Mouse (Mus musculus) forebrain, embryonic 14.5 days (tissue): ENCODE measurements around the gene Cysrt1. TPM values are rescaled to one million over a fixed set of nuclear protein-coding genes. Genes with fewer than 3 reads are reported as not detected.

Experiments used
- ATAC-seq: fragments of 200-750 bp; cut with Nextera tagmentation; 2 replicates; pipeline ENCODE4 v1.8.0; 2017; ENCODE audit warnings: mild to moderate bottlenecking, moderate library complexity
- DNase-seq: peaks from one replicate; pipeline ENCODE4 v3.0.0-alpha.2; 2015; ENCODE audit warnings: low spot score
- H3K27ac ChIP-seq: fragments of 300-500 bp; sonication (generic); 2 replicates; pipeline ENCODE4 v1.5.1; 2014; ENCODE audit warnings: low read depth, mild to moderate bottlenecking, control low read depth, low read length, moderate library complexity
- H3K27me3 ChIP-seq: fragments of 300-500 bp; sonication (generic); replicated peaks from 2 replicates; pipeline ENCODE4 v1.6.1; 2014; ENCODE audit warnings: low read length, control low read depth, mixed read lengths; ENCODE audit not compliant: control insufficient read depth, insufficient read depth
- H3K36me3 ChIP-seq: fragments of 300-500 bp; sonication (generic); 2 replicates; pipeline ENCODE4 v1.6.1; 2014; ENCODE audit warnings: low read length, control low read depth; ENCODE audit not compliant: control insufficient read depth, insufficient read depth
- H3K4me1 ChIP-seq: fragments of 300-500 bp; sonication (generic); 2 replicates; pipeline ENCODE4 v1.6.1; 2014; ENCODE audit warnings: antibody characterized with exemption, low read length, control low read depth; ENCODE audit not compliant: control insufficient read depth, insufficient read depth
- H3K4me2 ChIP-seq: fragments of 300-500 bp; sonication (generic); 2 replicates; pipeline ENCODE4 v1.6.1; 2014; ENCODE audit warnings: mild to moderate bottlenecking, control low read depth, low read length
- H3K4me3 ChIP-seq: fragments of 300-500 bp; sonication (generic); 2 replicates; pipeline ENCODE4 v1.5.1; 2014; ENCODE audit warnings: low read depth, low read length, control low read depth
- H3K9ac ChIP-seq: fragments of 300-500 bp; sonication (generic); 2 replicates; pipeline ENCODE4 v1.6.1; 2014; ENCODE audit warnings: mild to moderate bottlenecking, low read length, control low read depth, moderate library complexity
- H3K9me3 ChIP-seq: fragments of 300-500 bp; sonication (generic); replicated peaks from 2 replicates; pipeline ENCODE4 v1.6.1; 2016; ENCODE audit warnings: low read length, control low read depth, mixed read lengths; ENCODE audit not compliant: control insufficient read depth
- WGBS: fragments of 180-500 bp; shearing (Covaris S2); extraction: QIAGEN DNeasy Blood & Tissue Kit; methylation state at CpG from one replicate; pipeline ENCODE4 v1.1.7; 2014; 5-methylcytosine and 5-hydroxymethylcytosine counted together
- polyA plus RNA-seq: library from polyadenylated mRNA; unstranded; fragments of >200 nt; fragmentation: Nextera tagmentation; extraction: Ambion mirVana; gene quantifications from 2 replicates; pipeline ENCODE4 v1.2.1, GENCODE M21; 2014

Gene Cysrt1
- polyA plus RNA-seq, 1 experiment from 2014 or later = not detected

DNA sequence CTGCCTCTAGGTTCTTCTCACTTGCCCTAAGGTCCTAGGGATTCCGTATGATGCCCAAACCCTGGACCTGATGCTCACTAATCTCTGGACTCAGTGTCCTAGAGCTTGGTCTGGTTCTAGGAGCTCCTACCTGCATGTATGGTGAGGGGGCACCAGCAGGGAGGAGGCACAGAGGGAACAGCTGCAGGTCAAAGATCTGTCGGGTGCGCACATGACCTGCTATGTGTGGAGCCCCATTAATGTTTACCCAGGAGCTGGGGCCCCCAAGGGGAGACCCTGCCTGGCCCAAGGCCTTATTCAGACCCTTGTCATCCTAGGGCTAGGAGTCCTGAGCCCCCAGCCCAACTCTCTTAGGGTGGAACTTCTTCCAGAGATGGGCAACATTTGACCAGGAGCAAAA, 8.2 kb downstream of the Cysrt1 start, which contains the start of gene Slc34a3:
TSS of gene Slc34a3 (minus strand) at position 315 of the 400 bp plus-strand sequence.
- Histone ChIP-seq H3K9me3 (no peaks in the 10 kb centered on the region), H3K27ac (no peak within 1 kb of the TSS), H3K27me3 (no peaks in the 10 kb centered on the region), H3K4me3 (no peak within 1 kb of the TSS), H3K36me3 (no peaks in the 10 kb centered on the region), H3K4me2 (no peak within 1 kb of the TSS), H3K4me1 (no peaks in the 10 kb centered on the region), H3K9ac (no peak within 1 kb of the TSS)
- ATAC-seq (no peak), DNase-seq (no peak)
- WGBS = 90% methylated on average over 3 of the region's 3 CpGs

- no peaks in the 10 kb centered on the region for H3K4me1 ChIP-seq
- 81% methylated on average over 4 of the region's 4 CpGs for WGBS
- H3K4me3 ChIP-seq = no peak overlapping the region
- no peaks in the 10 kb centered on the region for H3K9me3 ChIP-seq
- no peaks in the 10 kb centered on the region for H3K36me3 ChIP-seq
- DNase-seq = no peak
- no peak for ATAC-seq
- no peaks in the 10 kb centered on the region for H3K27me3 ChIP-seq
- H3K9ac ChIP-seq = no peak overlapping the region
- H3K4me2 ChIP-seq = no peak overlapping the region
- no peak overlapping the region for H3K27ac ChIP-seq
Measured at GRCm38 (mm10) chr2:25233421-25233820, 8.8 kb downstream of the Cysrt1 start.

GRCm38 (mm10) chr2:25231038-25231437, 11.2 kb downstream of the Cysrt1 start:
- WGBS = 49% methylated on average over 12 of the region's 12 CpGs
- H3K27me3 ChIP-seq = no peaks in the 10 kb centered on the region
- H3K4me1 ChIP-seq = no peaks in the 10 kb centered on the region
- DNase-seq = no peak
- no peak overlapping the region for H3K9ac ChIP-seq
- H3K36me3 ChIP-seq = no peaks in the 10 kb centered on the region
- H3K4me2 ChIP-seq = no peak overlapping the region
- H3K27ac ChIP-seq = no peak overlapping the region
- no peak for ATAC-seq
- H3K4me3 ChIP-seq = no peak overlapping the region
- no peaks in the 10 kb centered on the region for H3K9me3 ChIP-seq

DNA sequence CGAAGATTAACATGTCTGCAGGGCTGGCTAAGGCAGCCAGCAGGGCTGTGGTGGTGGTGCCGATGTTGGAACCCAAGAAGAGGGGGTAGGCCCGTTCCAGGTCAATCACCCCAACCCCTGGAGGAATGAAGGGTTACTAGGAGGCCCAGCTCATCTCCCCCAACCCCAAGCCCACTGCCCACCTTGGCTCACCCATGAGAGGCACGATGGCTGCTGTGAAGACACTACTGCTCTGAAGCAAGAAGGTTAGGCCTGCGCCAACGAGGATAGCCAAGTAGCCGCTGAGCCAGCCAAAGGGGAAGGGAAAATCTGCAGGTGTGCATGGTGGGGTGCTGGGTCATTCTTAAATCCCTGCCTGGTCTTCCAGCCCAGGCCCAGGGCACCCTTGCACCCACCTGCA, 11.7 kb downstream of the Cysrt1 start:
- ATAC-seq = no peak
- Histone ChIP-seq H3K9me3 (no peaks in the 10 kb centered on the region), H3K4me1 (peaks cover 2% of the 10 kb centered on the region; the same call in 1 of the 2 replicates), H3K4me3 (no peak overlapping the region), H3K27ac (no peak overlapping the region), H3K9ac (no peak overlapping the region), H3K27me3 (no peaks in the 10 kb centered on the region), H3K36me3 (no peaks in the 10 kb centered on the region), H3K4me2 (no peak overlapping the region)
- 89% methylated on average over 7 of the region's 7 CpGs for WGBS
- no peak for DNase-seq

- no peak for ATAC-seq
Measured at GRCm38 (mm10) chr2:25229582-25229981, 12.7 kb downstream of the Cysrt1 start.

DNA sequence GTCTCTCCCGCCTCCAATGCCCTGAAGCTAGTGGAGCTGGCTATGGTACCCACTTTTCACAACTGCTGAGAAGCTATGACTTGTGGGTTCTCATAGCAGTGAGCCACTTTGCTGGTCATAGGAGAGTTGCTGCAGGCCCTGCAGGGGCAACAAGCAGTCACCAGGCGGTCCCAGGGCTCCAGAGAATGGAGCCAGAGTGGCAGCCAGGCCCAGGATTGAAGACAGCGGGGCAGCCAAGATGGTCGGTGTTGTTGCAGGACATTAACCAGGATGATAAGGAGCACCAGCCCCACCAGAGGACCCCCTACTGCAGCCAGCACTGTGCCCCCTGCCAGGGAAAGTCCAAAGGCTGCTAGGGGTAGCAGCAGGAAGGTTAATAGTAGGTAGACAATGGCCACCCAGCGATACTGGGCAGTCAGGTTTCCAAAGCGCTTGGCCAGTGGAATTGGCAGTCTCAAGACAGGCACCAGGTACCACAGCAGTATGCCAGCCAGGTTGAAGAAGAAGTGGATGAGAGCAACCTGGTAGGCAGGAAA, 13.2 kb downstream of the Cysrt1 start:
- H3K4me2 ChIP-seq = no peak overlapping the region
- H3K9ac ChIP-seq = no peak overlapping the region
- no peak overlapping the region for H3K4me3 ChIP-seq
- H3K27ac ChIP-seq = no peak overlapping the region
- H3K27me3 ChIP-seq = no peaks in the 10 kb centered on the region
- no peak for ATAC-seq
- DNase-seq = no peak
- no peaks in the 10 kb centered on the region for H3K36me3 ChIP-seq
- H3K4me1 ChIP-seq = peaks cover 5% of the 10 kb centered on the region
- 66% methylated on average over 6 of the region's 6 CpGs for WGBS
- no peaks in the 10 kb centered on the region for H3K9me3 ChIP-seq

More at GRCm38 (mm10) chr2:25229582-25229981, 12.7 kb downstream of the Cysrt1 start:
- no peak overlapping the region for H3K27ac ChIP-seq
- no peak for DNase-seq
- H3K4me2 ChIP-seq = no peak overlapping the region
- no peaks in the 10 kb centered on the region for H3K9me3 ChIP-seq
- peaks cover 5% of the 10 kb centered on the region for H3K4me1 ChIP-seq
- H3K27me3 ChIP-seq = no peaks in the 10 kb centered on the region
- WGBS = 80% methylated on average over 5 of the region's 5 CpGs
- no peak overlapping the region for H3K4me3 ChIP-seq
- no peaks in the 10 kb centered on the region for H3K36me3 ChIP-seq
- H3K9ac ChIP-seq = no peak overlapping the region

GRCm38 (mm10) chr2:25228431-25228889, 13.8 kb downstream of the Cysrt1 start:
- Histone ChIP-seq H3K4me1 (peaks cover 8% of the 10 kb centered on the region), H3K4me2 (peak overlapping the region; percentile 41), H3K27ac (peak overlapping the region; percentile 58), H3K36me3 (no peaks in the 10 kb centered on the region), H3K9me3 (no peaks in the 10 kb centered on the region), H3K27me3 (no peaks in the 10 kb centered on the region), H3K9ac (0 out of 2 replicates have a peak overlapping the region, but pooled peaks have one; percentile 37), H3K4me3 (peak overlapping the region; percentile 15; the same call in 1 of the 2 replicates)
- peak; percentile 91 for DNase-seq
- ATAC-seq = no peak
- WGBS = 2% methylated on average over 7 of the region's 7 CpGs

GRCm38 (mm10) chr2:25227406-25227805, 14.8 kb downstream of the Cysrt1 start:
- ATAC-seq (no peak), DNase-seq (no peak)
- Histone ChIP-seq H3K27me3 (no peaks in the 10 kb centered on the region), H3K9me3 (no peaks in the 10 kb centered on the region), H3K36me3 (no peaks in the 10 kb centered on the region), H3K4me1 (peaks cover 12% of the 10 kb centered on the region), H3K4me2 (no peak overlapping the region), H3K9ac (no peak overlapping the region), H3K4me3 (no peak overlapping the region), H3K27ac (no peak overlapping the region)
- WGBS = 85% methylated on average over 4 of the region's 4 CpGs

DNA sequence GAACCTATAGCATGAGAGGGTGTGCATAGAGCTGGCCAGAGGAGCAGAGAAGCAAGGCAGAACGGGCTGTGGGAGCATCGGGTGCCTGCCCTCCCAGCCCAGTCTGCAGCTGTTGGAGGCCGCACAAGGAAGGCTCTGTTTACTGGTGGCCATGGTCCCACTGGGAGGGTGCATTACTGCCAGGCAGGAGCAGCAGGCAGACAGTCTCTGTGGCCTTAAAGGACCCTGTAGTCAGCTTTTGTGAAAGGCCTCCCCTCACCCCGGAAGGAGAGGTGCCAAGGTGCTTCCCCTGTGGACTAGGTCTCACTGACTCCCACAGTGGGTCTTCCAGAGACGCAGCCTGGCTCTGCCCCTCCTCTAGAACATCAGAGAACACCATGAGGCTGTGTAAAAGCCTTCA, 15.4 kb downstream of the Cysrt1 start:
- Histone ChIP-seq H3K4me2 (no peak overlapping the region), H3K9ac (no peak overlapping the region), H3K4me1 (peaks cover 12% of the 10 kb centered on the region), H3K36me3 (peaks cover 2% of the 10 kb centered on the region; the same call in 1 of the 2 replicates), H3K27ac (no peak overlapping the region), H3K27me3 (no peaks in the 10 kb centered on the region), H3K9me3 (no peaks in the 10 kb centered on the region), H3K4me3 (no peak overlapping the region)
- DNase-seq (no peak), ATAC-seq (no peak)
- 90% methylated on average over 5 of the region's 5 CpGs for WGBS
